Mouse (Mus musculus) frontal cortex, postnatal 25 days (tissue): Measurements from ENCODE around the gene Ogg1.
"Not testable (repeated sequence)": the region's sequence is repeated elsewhere in the genome, so short reads cannot be mapped to it uniquely, and the experiment has no call there.

Source experiments
- DNase-seq, 2 experiments: peaks; one replicate each; pipeline ENCODE4 v3.0.0; 2022; ENCODE audit warnings: low spot score in 2 of 2

The Ogg1 gene

GRCm38 (mm10) chr6:113331721-113332120, 4.9 kb downstream of the Ogg1 start:
- DNase-seq = no peak

GRCm38 (mm10) chr6:113332734-113333133, 6.0 kb downstream of the Ogg1 start:
- not testable (repeated sequence) for DNase-seq

- peak in 1 of 2 experiments; percentile 56 for DNase-seq
Observed at GRCm38 (mm10) chr6:113333137-113333950, 6.6 kb downstream of the Ogg1 start.

- DNase-seq = no peak
Observed at GRCm38 (mm10) chr6:113334216-113334615, 7.4 kb downstream of the Ogg1 start.

- DNase-seq = no peak
Observed at GRCm38 (mm10) chr6:113336852-113337620, 10.3 kb downstream of the Ogg1 start.

GRCm38 (mm10) chr6:113341574-113341973, 14.8 kb downstream of the Ogg1 start:
- DNase-seq = no peak

GRCm38 (mm10) chr6:113342297-113342696, 15.5 kb downstream of the Ogg1 start:
- DNase-seq = no peak

GRCm38 (mm10) chr6:113343177-113344092, 16.7 kb downstream of the Ogg1 start, which contains the start of gene Camk1:
Camk1 (minus strand) TSS chr6:113343984.
- peak; percentile 50 to 60 for DNase-seq

GRCm38 (mm10) chr6:113344321-113344720, 17.5 kb downstream of the Ogg1 start:
- no peak for DNase-seq

GRCm38 (mm10) chr6:113346897-113347296, 20.1 kb downstream of the Ogg1 start:
- no peak for DNase-seq

GRCm38 (mm10) chr6:113350538-113350937, 23.8 kb downstream of the Ogg1 start:
- DNase-seq = no peak

GRCm38 (mm10) chr6:113351161-113351560, 24.4 kb downstream of the Ogg1 start:
- DNase-seq = no peak

- no peak for DNase-seq
Observed at GRCm38 (mm10) chr6:113351653-113352052, 24.9 kb downstream of the Ogg1 start.

GRCm38 (mm10) chr6:113352820-113353219, 26.0 kb downstream of the Ogg1 start:
- no peak for DNase-seq

GRCm38 (mm10) chr6:113353696-113354095, 26.9 kb downstream of the Ogg1 start:
- no peak for DNase-seq

- no peak for DNase-seq
Observed at GRCm38 (mm10) chr6:113361476-113361875, 34.7 kb downstream of the Ogg1 start.

- DNase-seq = no peak
Observed at GRCm38 (mm10) chr6:113362241-113362640, 35.5 kb downstream of the Ogg1 start.

- DNase-seq = no peak
Observed at GRCm38 (mm10) chr6:113364518-113365135, 37.9 kb downstream of the Ogg1 start.

GRCm38 (mm10) chr6:113366639-113367038, 39.9 kb downstream of the Ogg1 start:
- DNase-seq = no peak

GRCm38 (mm10) chr6:113367574-113367973, 40.8 kb downstream of the Ogg1 start:
- no peak for DNase-seq

GRCm38 (mm10) chr6:113368124-113368523, 41.4 kb downstream of the Ogg1 start:
- DNase-seq = no peak
